In the genomic region with DNA sequence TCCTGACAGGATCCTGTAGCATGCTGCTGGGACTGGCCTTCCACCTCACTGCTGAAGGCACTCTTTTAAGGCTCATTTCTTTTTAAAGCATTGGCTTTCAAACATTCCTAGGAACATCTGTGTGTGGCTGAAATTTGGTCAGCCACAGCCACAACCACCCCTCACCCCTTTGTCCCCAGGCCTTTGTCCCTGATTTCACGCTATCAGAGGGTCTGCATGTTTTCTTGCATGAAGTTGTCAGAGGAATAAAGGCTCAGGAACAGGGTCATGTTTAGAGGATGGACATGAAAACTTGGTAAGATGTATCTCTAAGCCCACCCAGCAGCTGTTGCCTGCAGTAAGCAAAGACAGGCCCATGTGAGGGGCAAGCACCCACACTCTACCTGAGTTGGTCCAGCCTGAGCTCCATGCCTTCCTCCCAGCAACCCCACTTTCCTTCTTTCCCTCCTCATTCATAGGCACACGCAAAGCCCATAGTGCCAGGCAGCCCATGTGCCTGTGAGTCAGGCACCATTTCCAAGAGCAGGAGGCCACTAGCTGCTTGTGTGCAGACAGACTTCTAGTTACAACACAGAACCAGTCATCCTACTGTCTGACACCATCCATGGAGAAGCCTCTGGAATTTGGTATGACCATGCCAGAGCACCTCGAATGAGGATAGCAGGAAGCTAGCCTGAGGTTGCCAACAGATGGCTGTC, we compare ENCODE assay signal across 20 mouse cellular contexts. TPM values are rescaled to one million over a fixed set of nuclear protein-coding genes. Genes with fewer than 3 reads are reported as not detected.
"Had no signal": no experiment of that assay in that cellular context is flagged by ENCODE, and none has a peak within 500 bp of the region (broad histone marks: within the 10 kb centered on the region; RNA-seq: fewer than 3 reads in every experiment).

No protein-coding gene starts in this region.

- H3K36me3 ChIP-seq: limb, embryonic 10.5 days; liver, embryonic 12.5 days; liver, embryonic 15.5 days; lung, embryonic 15.5 days; midbrain, embryonic 12.5 days had no signal

- DNase-seq: kidney, postnatal 25 days; layer of hippocampus, adult 9-11 months; liver; lung, adult 18-20 months; lung, postnatal 10 days; lung, postnatal 36 days; right cerebral cortex, postnatal 4 days; thymus, postnatal 25 days had no signal

- H3K27me3 ChIP-seq: limb, embryonic 13.5 days; liver, embryonic 12.5 days; liver, embryonic 15.5 days; lung, embryonic 15.5 days; megakaryocyte, embryonic 14.5 days had no signal

- H3K4me2 ChIP-seq: limb, embryonic 13.5 days; liver, embryonic 12.5 days; liver, embryonic 15.5 days; lung, embryonic 15.5 days; midbrain, embryonic 12.5 days had no signal

- ATAC-seq: liver, embryonic 12.5 days had no signal

- H3K9me3 ChIP-seq: limb, embryonic 10.5 days; limb, embryonic 13.5 days; liver, embryonic 12.5 days; liver, embryonic 15.5 days; lung, embryonic 15.5 days; megakaryocyte, embryonic 14.5 days; midbrain, embryonic 12.5 days had no signal

- H3K27ac ChIP-seq: kidney, postnatal 0 days; layer of hippocampus, adult 2 months; limb, embryonic 10.5 days; limb, embryonic 13.5 days; liver, embryonic 12.5 days; liver, embryonic 15.5 days; lung, embryonic 15.5 days; midbrain, embryonic 12.5 days; stomach, postnatal 0 days had no signal

- H3K4me3 ChIP-seq: layer of hippocampus, adult 2 months; limb, embryonic 10.5 days; limb, embryonic 13.5 days; liver, embryonic 12.5 days; liver, embryonic 15.5 days; lung, embryonic 15.5 days; megakaryocyte, embryonic 14.5 days; midbrain, embryonic 12.5 days had no signal

- H3K9ac ChIP-seq: limb, embryonic 13.5 days; liver, embryonic 12.5 days; liver, embryonic 15.5 days; lung, embryonic 15.5 days; midbrain, embryonic 12.5 days had no signal

- H3K4me1 ChIP-seq: liver, embryonic 12.5 days; liver, embryonic 15.5 days; lung, embryonic 15.5 days had no signal

RNA-seq across cellular contexts. Expression of gene Nkx6-2, which starts 32.4 kb away (rescaled TPM):
- polyA plus RNA-seq: kidney, embryonic 14.5 days; large intestine, adult 2 months; limb, embryonic 10.5 days; liver, embryonic 15.5 days had no signal
